Mouse (Mus musculus): ENCODE data around the gene C530008M17Rik.

GRCm38 (mm10) chr5:76839786-76840185, 183.5 kb downstream of the C530008M17Rik start:
- TF ChIP-seq GATA1 (IDR thresholded peaks at IDR 0.05; ENCODE audit: low read length): no peak
- TF ChIP-seq TAL1 (IDR thresholded peaks at IDR 0.05; ENCODE audit: low read length): no peak
